Mouse (Mus musculus) heart, adult 2 months (tissue): ENCODE results near the gene Pde4b. TPM values are rescaled to one million over a fixed set of nuclear protein-coding genes. Genes with fewer than 3 reads are reported as not detected.

Experiments
- DNase-seq, 2 experiments: peaks; one replicate each; pipeline ENCODE4 v3.0.0; 2021
- H3K27ac ChIP-seq: fragments of 200-600 bp; 2 replicates; pipeline ENCODE4 v1.8.1; 2022
- H3K27me3 ChIP-seq: fragments of 200-500 bp; 2 replicates; pipeline ENCODE4 v1.6.1; 2012; ENCODE audit warnings: mild to moderate bottlenecking, low read length, inconsistent platforms, mixed read lengths; ENCODE audit not compliant: control insufficient read depth, insufficient read depth
- H3K36me3 ChIP-seq: fragments of 200-500 bp; 2 replicates; pipeline ENCODE4 v1.6.1; 2012; ENCODE audit warnings: low read length, inconsistent platforms; ENCODE audit not compliant: control insufficient read depth, insufficient read depth
- H3K4me1 ChIP-seq: fragments of 200-500 bp; 2 replicates; pipeline ENCODE4 v1.6.1; 2011; ENCODE audit warnings: low read length; ENCODE audit not compliant: control insufficient read depth, insufficient read depth
- H3K4me3 ChIP-seq: fragments of 200-600 bp; 2 replicates; pipeline ENCODE4 v1.8.1; 2022
- H3K79me2 ChIP-seq: fragments of 200-500 bp; replicated peaks from 2 replicates; pipeline ENCODE4 v1.6.1; 2012; ENCODE audit warnings: mild to moderate bottlenecking, inconsistent platforms, low read length, moderate library complexity, mixed read lengths; ENCODE audit not compliant: control insufficient read depth, insufficient read depth
- H3K9ac ChIP-seq: fragments of 200-500 bp; 2 replicates; pipeline ENCODE4 v1.6.1; 2012; ENCODE audit warnings: low read depth, mild to moderate bottlenecking, control low read depth, inconsistent platforms, low read length, mixed read lengths
- CTCF ChIP-seq: fragments of 200-600 bp; IDR thresholded peaks from 2 replicates; pipeline ENCODE4 v1.8.1; 2022; ENCODE audit warnings: antibody characterized with exemption, mild to moderate bottlenecking, moderate library complexity
- EP300 ChIP-seq: fragments of 200-500 bp; IDR thresholded peaks from 2 replicates; pipeline ENCODE4 v1.6.1; 2011; ENCODE audit warnings: low read depth, low read length, control low read depth; ENCODE audit not compliant: insufficient read depth
- POLR2A ChIP-seq: fragments of 200-500 bp; IDR thresholded peaks from 2 replicates; pipeline ENCODE4 v1.6.1; 2011; ENCODE audit warnings: mild to moderate bottlenecking, low read depth, low read length, control low read depth; ENCODE audit not compliant: insufficient read depth
- WGBS: fragments of 180-500 bp; shearing (Covaris S2); methylation state at CpG from one replicate; pipeline ENCODE4 v1.1.7; 2018; 5-methylcytosine and 5-hydroxymethylcytosine counted together
- intact Hi-C: fragments of 180-260 bp; cut with DNase I; formaldehyde crosslinking; loops from one replicate; pipeline ENCODE4 v1.15.1; 2025
- polyA plus RNA-seq: library from polyadenylated mRNA; depleted of rRNA; stranded (reverse); fragments of >200 nt; gene quantifications from 2 replicates; pipeline ENCODE4 v1.2.3, GENCODE M21; 2012
- total RNA-seq, 2 experiments: library from RNA; stranded (reverse); gene quantifications; 2 replicates each; pipeline ENCODE4 v1.2.3; 2021

The Pde4b gene
- total and polyA plus RNA-seq, 3 experiments, result 16.3 to 29.4 (median 28.2) TPM

DNA sequence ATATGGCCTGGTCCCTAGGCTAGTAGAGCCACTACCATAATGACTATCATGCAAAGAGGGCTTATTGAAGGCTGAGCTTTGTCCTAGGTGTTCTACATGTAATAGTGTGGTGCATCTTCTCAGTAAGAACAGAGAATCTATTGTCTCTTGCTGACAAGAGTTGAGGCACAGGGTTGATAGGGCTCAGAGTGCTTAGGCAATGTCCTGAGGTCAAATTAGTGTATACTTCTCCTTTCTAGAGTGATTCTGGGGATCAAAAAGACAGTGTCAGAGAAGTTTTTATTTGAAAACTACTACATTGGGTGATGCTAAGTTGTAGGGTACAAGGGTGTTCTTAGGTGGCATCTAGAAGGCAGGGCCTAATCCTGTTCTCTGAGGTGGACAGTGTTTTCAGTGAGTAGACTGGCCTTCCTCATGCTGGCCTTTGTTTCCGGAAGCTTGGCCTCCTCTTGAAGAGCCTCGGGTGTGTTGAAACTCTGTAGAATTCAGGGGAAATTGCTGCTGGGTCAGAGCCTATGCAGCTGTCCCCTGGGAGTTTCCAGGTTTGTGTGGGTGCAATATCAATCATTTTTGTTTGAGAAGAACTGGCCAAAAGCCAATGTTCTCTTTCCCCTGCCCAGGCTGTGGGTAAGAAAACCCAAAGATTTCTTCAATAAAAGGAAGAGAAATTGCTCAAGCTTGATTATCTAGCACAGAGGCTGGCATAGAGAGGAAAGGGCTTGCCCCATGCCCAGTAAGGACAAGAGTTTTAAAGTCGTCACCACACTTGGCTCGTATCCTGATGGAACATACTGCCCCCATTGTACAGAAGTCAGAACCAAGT, 536.7 kb downstream of the Pde4b start:
- no peak overlapping the region for H3K4me3 ChIP-seq
- H3K36me3 ChIP-seq, result no peaks in the 10 kb centered on the region
- 52% methylated on average over 4 of the region's 4 CpGs for WGBS
- intact Hi-C loops, result no loop called here
- no peak overlapping the region for H3K27ac ChIP-seq
- TF ChIP-seq CTCF, result no peak
- no peak for TF ChIP-seq POLR2A
- TF ChIP-seq EP300, result no peak
- H3K4me1 ChIP-seq, result peaks cover 2% of the 10 kb centered on the region
- H3K27me3 ChIP-seq, result no peaks in the 10 kb centered on the region
- no peaks in the 10 kb centered on the region for H3K79me2 ChIP-seq
- DNase-seq, result peak in 1 of 2 experiments; percentile 50
- no peak overlapping the region for H3K9ac ChIP-seq

DNA sequence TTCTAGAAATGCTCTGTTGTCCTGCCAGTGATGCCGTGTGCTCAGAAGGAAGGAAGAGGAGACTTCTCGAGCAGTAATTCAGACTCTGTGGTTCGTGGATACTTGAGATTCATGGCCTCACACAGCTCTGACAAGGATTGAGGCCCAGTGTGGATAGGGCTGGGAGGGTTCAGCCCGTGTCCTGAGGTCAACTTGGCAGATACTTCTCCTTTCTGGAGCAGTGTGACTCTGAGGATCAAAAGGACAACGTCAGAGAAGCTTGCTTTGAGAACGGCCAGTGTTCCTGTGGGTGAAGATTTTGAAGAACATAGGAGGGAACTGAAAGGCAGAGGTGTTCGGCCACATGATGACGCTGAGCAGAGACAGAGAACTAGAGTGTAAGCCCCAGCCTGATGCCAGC, 537.6 kb downstream of the Pde4b start:
- no peaks in the 10 kb centered on the region for H3K36me3 ChIP-seq
- TF ChIP-seq CTCF (no peak), EP300 (no peak), POLR2A (no peak)
- peaks cover 6% of the 10 kb centered on the region for H3K4me1 ChIP-seq
- H3K27ac ChIP-seq, result no peak overlapping the region; the same call in 1 of the 2 replicates
- peak in 1 of 2 experiments; percentile 45 for DNase-seq
- H3K4me3 ChIP-seq, result no peak overlapping the region
- H3K27me3 ChIP-seq, result no peaks in the 10 kb centered on the region
- WGBS, result 45% methylated on average over 8 of the region's 8 CpGs
- H3K79me2 ChIP-seq, result no peaks in the 10 kb centered on the region
- H3K9ac ChIP-seq, result no peak overlapping the region
- intact Hi-C loops, result no loop called here

DNA sequence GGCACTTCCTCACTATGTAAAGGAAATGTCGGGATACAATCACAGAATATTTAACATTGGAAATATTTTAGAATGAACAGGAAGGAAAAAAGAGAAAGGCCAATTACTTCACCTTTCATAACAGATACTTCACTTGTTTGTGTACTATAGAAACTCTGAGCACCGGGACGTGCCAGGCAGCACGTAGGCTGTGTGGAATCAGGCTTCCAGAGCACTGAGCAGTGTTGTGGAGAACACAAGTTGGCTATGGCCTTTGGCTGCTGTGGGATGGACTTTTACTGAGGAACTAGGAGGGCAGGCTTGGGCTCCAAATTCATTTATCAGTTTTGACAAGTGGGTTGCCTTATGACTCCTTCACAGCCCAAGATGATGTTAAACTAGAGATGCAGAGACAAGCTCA, 540.5 kb downstream of the Pde4b start:
- intact Hi-C loops, result no loop called here
- H3K4me3 ChIP-seq, result no peak overlapping the region
- no peaks in the 10 kb centered on the region for H3K27me3 ChIP-seq
- no peak overlapping the region for H3K27ac ChIP-seq
- TF ChIP-seq EP300 (no peak), POLR2A (no peak), CTCF (no peak)
- WGBS, result 79% methylated on average over 4 of the region's 4 CpGs
- H3K9ac ChIP-seq, result no peak overlapping the region
- H3K36me3 ChIP-seq, result no peaks in the 10 kb centered on the region
- H3K4me1 ChIP-seq, result peaks cover 10% of the 10 kb centered on the region
- no peak for DNase-seq
- no peaks in the 10 kb centered on the region for H3K79me2 ChIP-seq

GRCm38 (mm10) chr4:102629621-102630020, 542.3 kb downstream of the Pde4b start:
- no peak for DNase-seq
- no peak for TF ChIP-seq POLR2A
- no peak for TF ChIP-seq EP300
- no peak for TF ChIP-seq CTCF
- Histone ChIP-seq H3K9ac (no peak overlapping the region), H3K4me3 (no peak overlapping the region), H3K36me3 (no peaks in the 10 kb centered on the region), H3K27me3 (no peaks in the 10 kb centered on the region), H3K79me2 (no peaks in the 10 kb centered on the region), H3K4me1 (peaks cover 10% of the 10 kb centered on the region), H3K27ac (no peak overlapping the region)
- 59% methylated on average over 4 of the region's 4 CpGs for WGBS
- intact Hi-C loops, result loop anchor here (5.0 kb wide), 1 partner anchor 37 kb away; no protein-coding TSS in a partner anchor

- H3K4me3 ChIP-seq, result no peak overlapping the region
- 42% methylated on average over 6 of the region's 6 CpGs for WGBS
- DNase-seq, result no peak
- TF ChIP-seq POLR2A, result no peak
- TF ChIP-seq CTCF, result peak; percentile 18; the same call in 1 of the 2 replicates
- no peaks in the 10 kb centered on the region for H3K36me3 ChIP-seq
- no peaks in the 10 kb centered on the region for H3K27me3 ChIP-seq
- intact Hi-C loops, result loop anchor here (5.0 kb wide), 1 partner anchor 38 kb away; no protein-coding TSS in a partner anchor
- peaks cover 9% of the 10 kb centered on the region for H3K4me1 ChIP-seq
- no peak overlapping the region for H3K9ac ChIP-seq
- H3K79me2 ChIP-seq, result no peaks in the 10 kb centered on the region
- H3K27ac ChIP-seq, result no peak overlapping the region
Measured at GRCm38 (mm10) chr4:102630261-102630660, 542.9 kb downstream of the Pde4b start.

- intact Hi-C loops, result loop anchor here (5.0 kb wide), 1 partner anchor 39 kb away; no protein-coding TSS in a partner anchor
- Histone ChIP-seq H3K9ac (no peak overlapping the region), H3K27ac (no peak overlapping the region), H3K4me1 (peaks cover 16% of the 10 kb centered on the region), H3K27me3 (no peaks in the 10 kb centered on the region), H3K4me3 (no peak overlapping the region), H3K36me3 (no peaks in the 10 kb centered on the region), H3K79me2 (no peaks in the 10 kb centered on the region)
- WGBS, result 45% methylated on average over 3 of the region's 3 CpGs
- TF ChIP-seq POLR2A, result no peak
- no peak for TF ChIP-seq CTCF
- TF ChIP-seq EP300, result no peak
- peak in 1 of 2 experiments; percentile 17 for DNase-seq
Measured at GRCm38 (mm10) chr4:102631624-102632023, 544.3 kb downstream of the Pde4b start.
